Mouse (Mus musculus) embryonic facial prominence, embryonic 10.5 days (tissue): ENCODE measurements at regions not wholly inside any gene's neighbourhood (a gene's known extent, or its start where the extent isn't known, plus 50 kb on each side); places are given as distances from the start of the nearest gene placed in this dataset.
A peak's percentile ranks its signal among the peaks of the same experiment; 100 is the strongest.

ENCODE experiments used
- DNase-seq: peaks from one replicate; pipeline ENCODE4 v3.0.0-alpha.2; 2017; ENCODE audit warnings: low spot score
- H3K27ac ChIP-seq: fragments of 300-500 bp; sonication (generic); replicated peaks from 2 replicates; pipeline ENCODE4 v1.5.1; 2016; ENCODE audit warnings: mild to moderate bottlenecking
- H3K27me3 ChIP-seq: fragments of 300-500 bp; sonication (generic); replicated peaks from 2 replicates; pipeline ENCODE4 v1.6.1; 2016; ENCODE audit warnings: low read depth, mild to moderate bottlenecking; ENCODE audit not compliant: poor library complexity, severe bottlenecking
- H3K36me3 ChIP-seq: fragments of 300-500 bp; sonication (generic); replicated peaks from 2 replicates; pipeline ENCODE4 v1.6.1; 2016; ENCODE audit warnings: mild to moderate bottlenecking, moderate library complexity
- H3K4me1 ChIP-seq: fragments of 300-500 bp; sonication (generic); 2 replicates; pipeline ENCODE4 v1.6.1; 2016
- H3K4me3 ChIP-seq: fragments of 300-500 bp; sonication (generic); 2 replicates; pipeline ENCODE4 v1.5.1; 2016; ENCODE audit warnings: mild to moderate bottlenecking, moderate library complexity
- H3K9me3 ChIP-seq: fragments of 300-500 bp; sonication (generic); 2 replicates; pipeline ENCODE4 v1.6.1; 2016; ENCODE audit warnings: mild to moderate bottlenecking
- WGBS: fragments of 180-500 bp; shearing (Covaris S2); methylation state at CpG from one replicate; pipeline ENCODE4 v1.1.7; 2016; 5-methylcytosine and 5-hydroxymethylcytosine counted together

- WGBS: 48% methylated on average over 6 of the region's 6 CpGs
- peaks cover 14% of the 10 kb centered on the region for H3K4me1 ChIP-seq
- no peaks in the 10 kb centered on the region for H3K27me3 ChIP-seq
- no peak overlapping the region for H3K4me3 ChIP-seq
- peak; percentile 11 for DNase-seq
- H3K36me3 ChIP-seq: no peaks in the 10 kb centered on the region
- no peak overlapping the region for H3K27ac ChIP-seq
- peaks cover 4% of the 10 kb centered on the region; the same call in 1 of the 2 replicates for H3K9me3 ChIP-seq
Measured at GRCm38 (mm10) chr13:43987338-43987737, 202.8 kb downstream of the Cd83 start.

GRCm38 (mm10) chr13:43988421-43988820 lies 203.8 kb downstream of the Cd83 start:
- Histone ChIP-seq H3K27ac (0 out of 2 replicates have a peak overlapping the region, but pooled peaks have one; percentile 7), H3K27me3 (no peaks in the 10 kb centered on the region), H3K4me1 (peaks cover 14% of the 10 kb centered on the region), H3K9me3 (peaks cover 4% of the 10 kb centered on the region; the same call in 1 of the 2 replicates), H3K4me3 (no peak overlapping the region), H3K36me3 (no peaks in the 10 kb centered on the region)
- 86% methylated on average over 4 of the region's 4 CpGs for WGBS
- no peak for DNase-seq

GRCm38 (mm10) chr13:43990281-43991101 lies 205.9 kb downstream of the Cd83 start:
- 70% methylated on average over 16 of the region's 16 CpGs for whole genome bisulfite sequencing
- H3K9me3 ChIP-seq: peaks cover 4% of the 10 kb centered on the region; the same call in 1 of the 2 replicates
- no peak overlapping the region for H3K27ac ChIP-seq
- DNase-seq: peak; percentile 27
- no peak overlapping the region for H3K4me3 ChIP-seq
- H3K4me1 ChIP-seq: peaks cover 12% of the 10 kb centered on the region
- no peaks in the 10 kb centered on the region for H3K27me3 ChIP-seq
- no peaks in the 10 kb centered on the region for H3K36me3 ChIP-seq

GRCm38 (mm10) chr13:43991774-43992173 lies 207.2 kb downstream of the Cd83 start:
- peaks cover 4% of the 10 kb centered on the region; the same call in 1 of the 2 replicates for H3K9me3 ChIP-seq
- no peak for DNase-seq
- no peak overlapping the region for H3K27ac ChIP-seq
- H3K4me1 ChIP-seq: peaks cover 12% of the 10 kb centered on the region
- H3K36me3 ChIP-seq: no peaks in the 10 kb centered on the region
- WGBS: 79% methylated on average over 5 of the region's 5 CpGs
- no peak overlapping the region for H3K4me3 ChIP-seq
- H3K27me3 ChIP-seq: no peaks in the 10 kb centered on the region

GRCm38 (mm10) chr13:43992968-43993367 lies 208.4 kb downstream of the Cd83 start:
- Histone ChIP-seq H3K27me3 (no peaks in the 10 kb centered on the region), H3K4me3 (no peak overlapping the region), H3K4me1 (peaks cover 5% of the 10 kb centered on the region), H3K9me3 (peaks cover 4% of the 10 kb centered on the region; the same call in 1 of the 2 replicates), H3K27ac (no peak overlapping the region), H3K36me3 (no peaks in the 10 kb centered on the region)
- DNase-seq: no peak

GRCm38 (mm10) chr13:43994361-43994760 lies 209.8 kb downstream of the Cd83 start:
- no peaks in the 10 kb centered on the region for H3K27me3 ChIP-seq
- WGBS: 87% methylated on average over 4 of the region's 4 CpGs
- H3K9me3 ChIP-seq: peaks cover 4% of the 10 kb centered on the region; the same call in 1 of the 2 replicates
- H3K36me3 ChIP-seq: no peaks in the 10 kb centered on the region
- H3K27ac ChIP-seq: no peak overlapping the region
- no peak overlapping the region for H3K4me3 ChIP-seq
- H3K4me1 ChIP-seq: peaks cover 5% of the 10 kb centered on the region
- no peak for DNase-seq

- H3K27me3 ChIP-seq: no peaks in the 10 kb centered on the region
- 77% methylated on average over 3 of the region's 3 CpGs for WGBS
- no peaks in the 10 kb centered on the region for H3K36me3 ChIP-seq
Measured at GRCm38 (mm10) chr13:43995623-43996022, 211.0 kb downstream of the Cd83 start.

GRCm38 (mm10) chr13:44001861-44002545 lies 217.4 kb downstream of the Cd83 start:
- DNase-seq: no peak
- no peaks in the 10 kb centered on the region for H3K36me3 ChIP-seq
- H3K9me3 ChIP-seq: peaks cover 8% of the 10 kb centered on the region; the same call in 1 of the 2 replicates
- H3K4me1 ChIP-seq: no peaks in the 10 kb centered on the region
- H3K27me3 ChIP-seq: no peaks in the 10 kb centered on the region
- no peak overlapping the region for H3K4me3 ChIP-seq
- H3K27ac ChIP-seq: no peak overlapping the region
- WGBS: 85% methylated on average over 12 of the region's 12 CpGs

More at GRCm38 (mm10) chr13:43995623-43996022, 211.0 kb downstream of the Cd83 start:
- no peak for DNase-seq
- H3K4me1 ChIP-seq: peaks cover 3% of the 10 kb centered on the region
- no peak overlapping the region for H3K27ac ChIP-seq
- H3K9me3 ChIP-seq: no peaks in the 10 kb centered on the region
- H3K4me3 ChIP-seq: no peak overlapping the region

- 84% methylated on average over 2 of the region's 2 CpGs for WGBS
- no peak overlapping the region for H3K27ac ChIP-seq
- DNase-seq: no peak
- no peaks in the 10 kb centered on the region for H3K36me3 ChIP-seq
- H3K4me3 ChIP-seq: no peak overlapping the region
- peaks cover 2% of the 10 kb centered on the region; the same call in 1 of the 2 replicates for H3K4me1 ChIP-seq
- H3K9me3 ChIP-seq: no peaks in the 10 kb centered on the region
- peaks cover 19% of the 10 kb centered on the region; the same call in 1 of the 2 replicates for H3K27me3 ChIP-seq
Measured at GRCm38 (mm10) chr13:44012868-44013267, 228.3 kb downstream of the Cd83 start.

- no peak for DNase-seq
- Histone ChIP-seq H3K27ac (peak overlapping the region; percentile 58), H3K4me3 (0 out of 2 replicates have a peak overlapping the region, but pooled peaks have one; percentile 14), H3K9me3 (no peaks in the 10 kb centered on the region), H3K27me3 (peaks cover 43% of the 10 kb centered on the region), H3K36me3 (no peaks in the 10 kb centered on the region), H3K4me1 (peaks cover 41% of the 10 kb centered on the region)
- WGBS: 14% methylated on average over 8 of the region's 8 CpGs
Measured at GRCm38 (mm10) chr13:44018489-44019303, 234.1 kb downstream of the Cd83 start.

GRCm38 (mm10) chr13:44019304-44019583 lies 234.7 kb downstream of the Cd83 start:
- peaks cover 43% of the 10 kb centered on the region for H3K27me3 ChIP-seq
- no peak overlapping the region for H3K4me3 ChIP-seq
- peak overlapping the region; percentile 58 for H3K27ac ChIP-seq
- H3K36me3 ChIP-seq: no peaks in the 10 kb centered on the region
- DNase-seq: no peak
- H3K9me3 ChIP-seq: no peaks in the 10 kb centered on the region
- peaks cover 41% of the 10 kb centered on the region for H3K4me1 ChIP-seq

- Histone ChIP-seq H3K27ac (peak overlapping the region; percentile 3; the same call in 1 of the 2 replicates), H3K27me3 (peaks cover 53% of the 10 kb centered on the region), H3K36me3 (no peaks in the 10 kb centered on the region), H3K4me3 (no peak overlapping the region), H3K4me1 (peaks cover 44% of the 10 kb centered on the region), H3K9me3 (no peaks in the 10 kb centered on the region)
- WGBS: 15% methylated on average over 7 of the region's 7 CpGs
- no peak for DNase-seq
Measured at GRCm38 (mm10) chr13:44020851-44021250, 236.3 kb downstream of the Cd83 start.
